Mouse (Mus musculus) cerebellum, adult 2 months (tissue): ENCODE data around the gene Otof.

Source experiments
- CTCF ChIP-seq: fragments of 200-500 bp; IDR thresholded peaks from 2 replicates; pipeline ENCODE4 v1.5.1; 2011; ENCODE audit warnings: low read depth, mild to moderate bottlenecking, control low read depth, low read length, moderate library complexity, borderline replicate concordance; ENCODE audit not compliant: insufficient read depth
- POLR2A ChIP-seq: fragments of 200-500 bp; IDR thresholded peaks from 2 replicates; pipeline ENCODE4 v1.6.1; 2011; ENCODE audit warnings: low read length, control low read depth, borderline replicate concordance; ENCODE audit not compliant: insufficient read depth

- TF ChIP-seq POLR2A = no peak
- no peak for TF ChIP-seq CTCF
Observed at GRCm38 (mm10) chr5:30341601-30342365, 119.9 kb downstream of the Otof start.
